Mouse (Mus musculus) brain, embryonic 14.5 days (tissue): ENCODE data around the gene Stxbp1. TPM values are rescaled to one million over a fixed set of nuclear protein-coding genes. Genes with fewer than 3 reads are reported as not detected.

Experiments
- DNase-seq: peaks from one replicate; pipeline ENCODE4 v3.0.0-alpha.2; 2011; ENCODE audit warnings: low read depth
- CTCF ChIP-seq: fragments of 200-500 bp; IDR thresholded peaks from 2 replicates; pipeline ENCODE4 v1.5.1; 2012; ENCODE audit warnings: inconsistent platforms, mild to moderate bottlenecking, moderate library complexity, borderline replicate concordance; ENCODE audit not compliant: insufficient read depth, insufficient read length; ENCODE audit errors: extremely low read depth
- POLR2A ChIP-seq: fragments of 200-500 bp; IDR thresholded peaks from 2 replicates; pipeline ENCODE4 v1.6.1; 2012; ENCODE audit warnings: mild to moderate bottlenecking, inconsistent platforms, borderline replicate concordance; ENCODE audit not compliant: poor library complexity, insufficient read depth, insufficient read length, severe bottlenecking; ENCODE audit errors: extremely low read depth
- polyA plus RNA-seq: library from polyadenylated mRNA; depleted of rRNA; stranded (reverse); fragments of >200 nt; gene quantifications from 2 replicates; pipeline ENCODE4 v1.2.3, GENCODE M21; 2012

Stxbp1 gene
- polyA plus RNA-seq, 1 experiment, result 238 TPM

- peak; percentile 44 for DNase-seq
- TF ChIP-seq CTCF (no peak), POLR2A (no peak)
Measured at GRCm38 (mm10) chr2:32824181-32824580, 22.9 kb downstream of the Stxbp1 start.

- no peak for DNase-seq
- no peak for TF ChIP-seq CTCF
- no peak for TF ChIP-seq POLR2A
Measured at GRCm38 (mm10) chr2:32823579-32824154, 23.4 kb downstream of the Stxbp1 start.

- DNase-seq, result no peak
- TF ChIP-seq CTCF (no peak), POLR2A (no peak)
Measured at GRCm38 (mm10) chr2:32823153-32823552, 23.9 kb downstream of the Stxbp1 start.

GRCm38 (mm10) chr2:32822643-32823042, 24.4 kb downstream of the Stxbp1 start:
- TF ChIP-seq POLR2A (no peak), CTCF (no peak)
- DNase-seq, result no peak

- peak; percentile 58; the same call in 1 of the 2 replicates for TF ChIP-seq CTCF
- no peak for TF ChIP-seq POLR2A
- peak; percentile 42 for DNase-seq
Measured at GRCm38 (mm10) chr2:32821041-32821802, 25.8 kb downstream of the Stxbp1 start.

GRCm38 (mm10) chr2:32818208-32818607, 28.8 kb downstream of the Stxbp1 start:
- no peak for TF ChIP-seq CTCF
- no peak for TF ChIP-seq POLR2A
- no peak for DNase-seq

GRCm38 (mm10) chr2:32817589-32817988, 29.5 kb downstream of the Stxbp1 start:
- TF ChIP-seq POLR2A, result no peak
- TF ChIP-seq CTCF, result no peak
- peak; percentile 36 for DNase-seq

GRCm38 (mm10) chr2:32816946-32817581, 30.0 kb downstream of the Stxbp1 start:
- peak; percentile 90 for DNase-seq
- TF ChIP-seq POLR2A (no peak), CTCF (no peak)

- peak; percentile 49 for DNase-seq
- TF ChIP-seq CTCF (no peak), POLR2A (no peak)
Measured at GRCm38 (mm10) chr2:32816497-32816896, 30.5 kb downstream of the Stxbp1 start.

- no peak for DNase-seq
- TF ChIP-seq CTCF, result no peak
- no peak for TF ChIP-seq POLR2A
Measured at GRCm38 (mm10) chr2:32811959-32812358, 35.1 kb downstream of the Stxbp1 start.

- no peak for DNase-seq
Measured at GRCm38 (mm10) chr2:32808816-32809566, 38.1 kb downstream of the Stxbp1 start.

More at GRCm38 (mm10) chr2:32808816-32809566, 38.1 kb downstream of the Stxbp1 start:
- TF ChIP-seq POLR2A (no peak), CTCF (no peak)
